Mouse (Mus musculus) adrenal gland, postnatal 10 days (tissue): ENCODE measurements around the gene Ifi27l2b. TPM values are rescaled to one million over a fixed set of nuclear protein-coding genes. Genes with fewer than 3 reads are reported as not detected.

Source experiments
- DNase-seq: peaks from one replicate; pipeline ENCODE4 v3.0.0; 2021; ENCODE audit warnings: mixed read lengths
- total RNA-seq, 2 experiments: library from RNA; stranded (reverse); gene quantifications; 2 replicates each; pipeline ENCODE4 v1.2.3; 2021

The Ifi27l2b gene
- total RNA-seq, 2 experiments from 2014 or later, result not detected

DNA sequence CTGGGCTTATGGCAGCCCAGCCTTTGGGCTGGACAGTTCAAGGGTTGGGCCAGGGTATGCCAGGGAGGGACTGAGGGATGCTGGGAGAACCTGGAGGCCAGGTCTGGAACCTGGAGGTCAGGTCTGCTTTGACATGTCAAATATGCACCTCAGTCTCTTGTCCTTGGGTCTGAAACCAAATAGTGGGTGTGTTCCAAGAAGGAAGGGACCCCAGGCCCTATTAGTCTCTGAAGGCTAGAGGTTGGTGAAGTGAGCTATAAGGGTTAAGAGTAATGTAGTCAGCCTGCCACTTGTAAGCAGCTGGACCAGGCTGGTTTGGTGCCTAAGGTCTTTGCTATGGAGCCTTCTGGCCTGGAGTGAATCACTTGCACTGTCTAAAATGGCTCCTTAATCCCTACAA is 22.2 kb downstream of the Ifi27l2b start:
- DNase-seq, result no peak

DNA sequence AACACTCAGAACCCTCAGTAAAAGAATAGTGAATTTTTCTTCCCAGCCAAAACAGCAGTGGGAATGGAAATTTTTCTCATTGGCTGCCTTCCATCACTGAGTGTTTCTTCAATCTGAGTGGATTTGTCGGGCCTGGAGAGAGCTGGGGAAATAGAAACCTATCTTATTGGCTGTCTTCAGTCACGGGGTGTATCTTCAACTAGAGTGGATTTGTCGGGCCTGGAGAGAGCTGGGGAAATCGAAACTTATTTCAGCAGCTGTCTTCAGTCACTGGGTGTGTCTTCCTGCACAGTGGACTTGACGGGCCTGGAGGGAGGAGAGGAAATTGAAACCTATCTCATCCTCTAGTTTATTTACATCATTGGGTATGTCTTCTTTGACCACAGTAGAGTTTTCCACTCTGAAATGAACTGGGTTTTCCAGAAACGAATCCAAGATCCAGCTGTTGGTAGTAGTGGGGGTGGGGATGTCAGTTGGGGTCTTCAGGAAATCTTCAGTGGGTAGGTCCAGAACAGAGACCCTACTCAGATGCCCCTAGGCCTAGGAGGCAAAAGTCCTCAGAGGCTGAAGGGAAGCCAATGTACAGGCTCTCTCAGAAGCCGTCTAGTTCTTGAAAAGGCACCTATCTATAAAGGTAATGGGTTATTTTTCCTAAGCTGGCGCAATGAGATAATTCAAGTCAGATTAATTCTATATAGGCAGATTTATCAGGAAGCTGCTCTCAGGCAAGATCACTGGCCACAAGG is 22.9 kb downstream of the Ifi27l2b start, which contains the start of gene Ifi27:
Gene Ifi27, plus strand, starts transcription at position 226 of the 746 bp plus-strand sequence.
- peak; percentile 84 for DNase-seq

DNA sequence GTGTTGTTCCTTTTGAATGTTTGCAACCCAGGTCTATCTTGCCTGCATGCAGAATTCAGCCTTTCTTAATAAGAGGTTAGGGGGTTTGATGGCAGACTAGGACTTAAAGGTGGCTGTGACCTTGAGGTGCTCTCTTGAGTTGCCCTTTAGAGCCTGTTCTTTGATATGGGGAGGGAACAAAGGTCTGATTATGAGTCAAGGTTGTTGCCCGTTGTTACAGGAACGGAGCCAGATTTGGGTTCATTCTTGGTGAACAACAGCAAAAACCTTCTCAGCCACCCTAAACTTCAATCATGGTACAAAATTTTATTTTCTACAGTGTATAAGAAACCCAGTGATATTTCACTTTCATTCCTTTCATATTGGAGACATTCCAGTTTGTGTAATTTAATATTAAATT is 23.6 kb downstream of the Ifi27l2b start:
- DNase-seq, result peak; percentile 72

DNA sequence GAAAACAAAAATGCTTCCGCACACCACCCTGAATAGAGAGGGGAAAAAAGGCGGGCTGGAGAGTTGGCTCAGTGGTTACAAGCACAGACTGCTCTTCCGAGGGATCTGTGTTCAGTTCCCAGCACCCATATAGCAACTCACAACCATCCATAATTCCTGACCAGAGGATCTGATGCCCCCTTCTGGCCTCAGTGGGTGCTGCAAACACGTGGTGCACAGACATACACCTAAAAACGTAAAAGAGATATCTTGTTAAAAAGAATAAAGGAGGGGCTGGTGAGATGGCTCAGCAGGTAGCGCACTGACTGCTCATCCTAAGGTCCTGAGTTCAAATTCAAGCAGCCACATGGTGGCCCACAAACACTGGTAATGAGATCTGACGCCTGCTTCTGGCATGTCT is 30.3 kb downstream of the Ifi27l2b start:
- DNase-seq, result no peak

DNA sequence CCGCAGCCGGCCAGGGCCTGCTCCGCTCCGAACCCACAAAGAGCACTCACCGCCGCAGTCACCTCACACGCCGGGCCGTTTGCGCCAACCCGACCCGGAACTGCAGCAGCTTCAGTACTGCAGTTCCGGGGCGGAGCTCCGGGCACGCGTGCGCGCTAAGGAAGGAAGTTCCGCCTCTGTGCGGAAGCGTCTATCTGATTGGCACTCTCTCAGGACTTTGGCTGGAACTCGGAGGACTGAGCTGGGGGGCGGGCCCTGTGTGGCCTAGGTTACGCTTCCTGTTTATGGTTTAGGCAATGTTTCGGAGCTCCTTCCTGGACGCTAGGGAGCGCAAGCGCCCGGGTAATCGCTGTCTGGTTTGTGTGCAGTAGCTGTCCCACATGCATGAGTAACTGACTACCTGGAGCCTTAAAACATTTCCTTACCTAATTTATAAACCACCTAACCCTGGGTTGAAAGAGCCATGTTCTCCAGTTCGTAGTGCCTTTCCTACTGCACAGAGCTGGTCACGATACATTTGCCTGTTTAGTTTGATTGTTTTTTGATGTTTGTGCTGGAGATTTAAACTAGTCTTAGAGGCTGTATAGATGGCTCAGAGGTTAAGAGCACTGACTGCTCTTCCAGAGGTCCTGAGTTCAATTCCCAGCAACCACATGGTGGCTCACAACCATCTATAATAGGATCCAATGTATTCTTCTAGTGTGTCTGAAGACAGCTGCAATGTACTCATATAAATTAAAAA is 31.1 kb downstream of the Ifi27l2b start, which contains the start of gene Ddx24:
Gene Ddx24, minus strand, starts transcription at position 102 of the 742 bp plus-strand sequence.
- peak; percentile 97 for DNase-seq

DNA sequence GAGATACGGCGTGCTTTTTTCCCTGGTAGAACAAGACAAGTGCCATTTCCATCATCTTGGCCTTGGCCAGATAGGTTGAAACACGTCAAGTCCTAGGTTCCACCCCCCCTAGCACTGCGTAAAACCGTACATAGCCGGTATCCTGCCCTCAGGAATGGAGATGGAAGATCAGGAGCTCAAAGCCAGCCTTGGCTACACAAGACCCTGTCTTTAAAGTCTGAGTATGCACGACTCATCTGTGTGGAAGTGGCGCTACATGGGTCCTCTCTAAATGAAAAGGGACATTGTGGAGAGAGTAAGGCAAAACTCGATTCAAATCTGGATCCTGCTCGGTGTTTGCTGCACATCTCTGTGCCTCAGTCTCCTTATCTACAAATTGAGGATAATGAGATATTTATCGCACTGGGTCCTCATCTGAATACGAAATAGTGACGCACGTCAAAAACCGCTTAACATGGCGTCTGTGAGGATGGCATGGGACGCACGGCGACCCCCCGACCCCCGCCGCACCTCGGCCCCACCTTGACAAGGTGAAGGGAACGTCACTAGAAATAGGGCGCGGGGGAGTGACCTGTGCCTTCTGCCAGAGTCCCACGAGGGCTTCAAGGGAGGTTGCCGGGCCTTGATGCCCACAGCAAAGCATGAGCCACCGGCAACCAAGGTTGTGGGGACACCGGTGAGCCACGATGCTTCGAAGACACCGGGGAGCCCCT is 31.9 kb downstream of the Ifi27l2b start:
- no peak for DNase-seq

DNA sequence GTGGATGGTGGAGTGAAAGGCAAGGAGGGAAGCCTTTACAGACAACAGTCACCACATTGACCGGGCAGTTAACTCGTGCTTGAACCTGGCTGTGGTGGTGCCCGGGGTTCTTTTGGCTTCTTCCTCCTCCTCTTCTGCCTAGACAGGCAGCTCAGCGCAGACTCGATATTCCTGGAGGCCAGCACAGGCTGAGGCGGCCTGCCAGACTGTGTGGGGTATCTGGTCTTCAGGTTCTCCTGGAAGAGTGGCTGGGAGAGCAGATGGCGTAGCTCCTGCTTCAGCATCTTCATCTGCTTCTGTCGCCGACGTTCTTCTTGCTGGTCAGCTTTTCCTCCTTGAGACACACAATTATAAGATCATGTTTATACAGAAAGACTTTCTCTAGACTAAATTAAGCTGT is 48.9 kb downstream of the Ifi27l2b start:
- no peak for DNase-seq

DNA sequence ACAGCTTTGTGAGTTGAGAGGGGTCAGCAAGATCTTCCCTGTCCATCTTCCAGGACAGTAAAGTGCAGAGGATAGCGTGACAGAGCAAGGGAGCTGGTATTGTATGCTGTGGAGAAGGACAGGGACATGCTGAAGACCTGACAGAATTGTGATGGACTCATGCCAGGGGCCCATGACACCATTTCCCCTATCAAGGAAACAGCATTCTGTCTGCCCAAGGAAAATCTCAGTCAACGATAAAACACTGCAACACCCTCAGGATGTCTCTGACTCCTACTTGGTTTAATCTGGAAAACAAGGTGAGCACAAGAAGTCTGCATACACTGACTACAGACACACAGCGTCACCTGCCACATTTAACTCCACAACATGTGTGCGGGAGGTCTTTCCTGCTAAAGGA is 49.3 kb downstream of the Ifi27l2b start, which contains the start of gene 9330161L09Rik:
Gene 9330161L09Rik, minus strand, starts transcription at position 101 of the 400 bp plus-strand sequence.
- no peak for DNase-seq

DNA sequence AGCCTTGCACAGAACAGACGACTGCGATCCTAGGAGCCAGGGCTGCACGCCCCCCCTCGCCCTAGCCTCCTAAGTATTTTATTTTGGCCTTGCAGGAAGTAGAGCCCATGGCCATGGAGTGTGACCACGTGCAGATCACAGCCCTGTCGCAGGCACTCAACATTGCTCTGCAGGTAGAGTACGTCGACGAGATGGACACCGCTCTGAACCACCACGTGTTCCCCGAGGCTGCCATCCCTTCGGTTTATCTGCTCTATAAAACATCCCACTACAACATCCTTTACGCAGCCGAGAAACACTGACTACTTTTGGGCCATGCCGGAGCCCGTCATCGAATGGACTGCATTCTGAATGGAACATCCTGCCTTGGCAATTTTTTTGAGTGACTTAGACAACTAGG is 52.9 kb downstream of the Ifi27l2b start:
- no peak for DNase-seq

Other genes starting within 250 kb of the Ifi27l2b start
- gene Prima1, start 215.1 kb downstream of the Ifi27l2b start, total RNA-seq, result 1 to 10 TPM; 2.9 to 3.2 TPM
- gene Fam181a, start 146.2 kb downstream of the Ifi27l2b start, total RNA-seq, result not detected
- 10 to 100 TPM in 1 of 2 experiments, 1 to 10 TPM in 1; 5.5 to 20.3 TPM for gene Asb2, start 101.2 kb downstream of the Ifi27l2b start, total RNA-seq
- gene Otub2, start 68.5 kb downstream of the Ifi27l2b start, total RNA-seq, result 1 to 10 TPM; 3.6 to 4.4 TPM
- gene 9330161L09Rik, start 49.4 kb downstream of the Ifi27l2b start, total RNA-seq, result 1 to 10 TPM in 1 of 2 experiments, under 1 TPM in 1; 0.99 to 1.3 TPM
- gene Ddx24, start 31.4 kb downstream of the Ifi27l2b start, total RNA-seq, result 10 to 100 TPM; 94.4 to 99.7 TPM
- gene Ifi27, start 23.0 kb downstream of the Ifi27l2b start, total RNA-seq, result 1,000 to 10,000 TPM; 1,092 to 1,163 TPM
- 10 to 100 TPM; 15.6 to 16.8 TPM for gene Ifi27l2a, start 13.5 kb downstream of the Ifi27l2b start, total RNA-seq
- 1 to 10 TPM; 2.3 to 3.2 TPM for gene Ppp4r4, start 75.1 kb upstream of the Ifi27l2b start, total RNA-seq
- gene Serpina10, start 174.2 kb upstream of the Ifi27l2b start, total RNA-seq, result 10 to 100 TPM; 11.9 to 22.2 TPM
- 10 to 100 TPM; 12.2 to 21.7 TPM for gene Serpina6, start 200.0 kb upstream of the Ifi27l2b start, total RNA-seq
- gene Serpina16, start 218.9 kb upstream of the Ifi27l2b start, total RNA-seq, result not detected
- gene Serpina1f, start 238.3 kb upstream of the Ifi27l2b start, total RNA-seq, result not detected